Mouse (Mus musculus): Measurements from ENCODE around the gene Acsm4.

DNA sequence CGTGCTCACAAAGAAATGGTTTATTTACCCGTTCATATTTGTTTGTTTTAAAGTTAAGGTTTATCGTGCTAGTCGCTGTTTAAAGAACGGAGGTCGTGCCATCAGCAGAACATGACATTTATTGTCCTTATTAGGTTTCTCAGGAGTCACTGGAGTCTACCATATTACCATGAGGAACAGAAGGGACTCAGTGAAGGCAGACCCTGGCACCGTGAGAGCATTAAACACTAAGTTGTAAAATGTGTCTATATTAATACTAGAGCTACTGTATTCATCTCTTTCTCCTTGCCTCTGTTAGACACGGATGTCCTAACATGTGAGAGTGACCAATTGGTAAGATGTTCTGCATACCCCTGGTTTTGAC, 31.1 kb downstream of the Acsm4 start:
- TF ChIP-seq TAL1 (IDR thresholded peaks at IDR 0.05; ENCODE audit: low read length) (no peak), GATA1 (IDR thresholded peaks at IDR 0.05; ENCODE audit: low read length) (no peak)
